Mouse (Mus musculus): Measurements from ENCODE around the gene Adcy3. TPM values are rescaled to one million over a fixed set of nuclear protein-coding genes. Genes with fewer than 3 reads are reported as not detected.
A peak's percentile ranks its signal among the peaks of the same experiment; 100 is the strongest.

Gene Adcy3
- total RNA-seq (2021): 10 to 100 TPM; 48.4 to 53.4 TPM

DNA sequence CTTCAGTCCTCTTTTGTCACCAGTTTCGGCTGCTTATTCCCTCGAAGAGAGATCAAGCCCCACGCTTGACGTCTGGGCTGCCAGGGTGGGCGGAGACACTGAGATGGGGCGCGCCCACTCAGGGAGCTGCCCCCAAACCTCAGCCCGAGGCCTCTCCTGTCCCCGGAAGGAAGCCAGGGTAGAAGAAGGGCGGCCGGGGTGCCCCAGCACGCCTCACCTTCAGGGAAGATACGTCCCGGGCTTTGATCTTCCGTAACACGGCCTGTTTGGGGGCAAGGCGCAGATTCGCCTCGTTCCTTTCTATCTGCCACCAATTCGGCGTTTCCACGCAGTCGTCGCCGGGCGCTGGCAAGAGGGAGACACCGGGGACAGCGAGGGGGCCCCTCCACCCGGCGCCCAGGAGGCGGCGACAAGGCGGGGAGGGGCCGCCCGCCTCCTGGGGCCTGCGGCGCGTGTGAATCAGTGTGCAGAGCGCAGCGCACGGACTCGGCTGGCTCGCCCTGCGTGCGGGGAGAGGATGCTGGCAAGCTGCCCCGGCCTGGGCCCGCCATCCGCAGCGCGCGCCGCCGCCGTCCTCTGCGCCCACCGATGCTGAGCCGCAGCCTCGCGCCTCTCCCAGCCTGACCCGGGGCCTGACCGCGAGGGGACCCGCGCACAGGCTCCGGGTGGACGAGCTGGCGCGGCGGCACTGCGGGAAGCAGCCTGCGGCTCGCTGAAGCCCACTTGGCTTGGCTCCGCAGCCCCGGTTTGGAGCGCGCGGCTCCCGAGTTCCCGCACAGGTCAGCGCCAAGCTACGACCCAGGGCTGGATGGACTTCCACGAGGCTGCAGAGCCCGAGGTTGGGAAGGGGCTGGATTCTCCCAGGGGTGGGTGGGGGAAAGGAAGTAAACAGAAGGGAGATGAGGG is at the start of gene Adcy3:
Gene Adcy3 (plus strand): TSS at position 163 of the 906 bp plus-strand sequence.
- intact Hi-C loops (cut with DNase I): loop anchor here (5.0 kb wide), 1 partner anchor 59 kb away; no protein-coding TSS in a partner anchor
- peak; percentile 79 to 85 for DNase-seq (ENCODE audit: low spot score in 2 of 2)

DNA sequence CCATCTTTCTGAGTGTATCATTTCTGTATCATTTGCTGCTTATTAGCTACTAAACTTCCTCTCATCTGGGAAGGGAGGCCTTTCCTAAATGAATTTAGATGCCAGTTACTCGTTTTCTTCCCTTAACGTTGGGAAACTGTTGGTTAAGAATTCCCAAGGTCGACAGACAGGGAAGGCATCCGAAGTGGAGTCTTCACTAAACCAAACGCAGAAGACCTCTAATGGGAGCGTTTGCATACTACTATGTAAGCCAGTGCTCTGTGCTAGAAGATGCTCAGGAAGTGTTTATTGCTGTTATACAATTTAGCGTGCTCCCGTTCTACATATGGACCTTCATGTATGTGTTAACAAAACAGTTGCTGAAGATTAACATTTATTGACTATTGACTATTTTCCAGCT is 49.5 kb upstream of the Adcy3 start:
- no peak for DNase-seq (ENCODE audit: low spot score in 2 of 2)
- intact Hi-C loops (cut with DNase I): no loop called here

DNA sequence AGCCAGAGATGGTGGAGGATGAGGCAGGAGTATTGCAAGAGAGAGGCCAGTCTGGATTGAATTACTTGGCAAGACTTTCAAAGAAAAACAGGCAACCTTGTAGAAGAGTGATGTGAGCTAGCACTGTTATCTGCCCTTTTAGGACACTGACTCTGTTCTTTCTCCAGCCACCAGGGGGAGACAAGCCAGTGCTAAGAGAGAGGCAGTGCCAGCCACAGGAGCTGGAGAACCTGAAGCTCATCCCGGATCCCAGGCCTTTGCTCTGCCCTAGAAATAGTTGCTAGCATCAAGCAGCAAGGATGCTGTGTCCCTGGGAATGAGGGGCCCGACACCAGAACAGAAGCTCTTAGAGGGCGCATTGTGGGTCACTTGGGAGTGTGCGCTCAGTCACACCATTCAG is 25.5 kb upstream of the Adcy3 start:
- intact Hi-C loops (cut with DNase I): loop anchor here (5.0 kb wide), 2 partner anchors 100 to 440 kb away; no protein-coding TSS in a partner anchor
- peak; percentile 58 to 68 for DNase-seq (ENCODE audit: low spot score in 2 of 2)

DNA sequence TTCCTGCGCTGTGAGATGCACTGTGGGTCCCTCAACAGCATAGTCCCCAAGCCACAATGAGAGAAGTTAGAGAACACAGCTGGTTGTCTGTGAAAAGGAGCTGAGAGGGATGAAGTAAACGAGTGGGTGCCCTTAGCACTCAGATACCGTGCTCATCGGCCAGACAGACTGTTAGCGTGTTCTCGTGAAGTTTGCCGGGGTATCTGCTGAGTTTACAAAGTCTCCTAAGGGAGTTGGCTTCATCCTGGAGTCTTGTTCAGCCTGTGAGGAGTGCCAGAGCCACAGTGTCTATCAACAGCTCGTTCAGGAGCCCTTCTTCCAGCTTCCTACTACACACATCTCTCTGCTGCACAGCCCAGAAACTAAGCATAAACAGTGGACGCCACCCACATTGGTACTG is 16.8 kb upstream of the Adcy3 start:
- intact Hi-C loops (cut with DNase I): no loop called here
- DNase-seq (ENCODE audit: low spot score in 2 of 2): no peak

DNA sequence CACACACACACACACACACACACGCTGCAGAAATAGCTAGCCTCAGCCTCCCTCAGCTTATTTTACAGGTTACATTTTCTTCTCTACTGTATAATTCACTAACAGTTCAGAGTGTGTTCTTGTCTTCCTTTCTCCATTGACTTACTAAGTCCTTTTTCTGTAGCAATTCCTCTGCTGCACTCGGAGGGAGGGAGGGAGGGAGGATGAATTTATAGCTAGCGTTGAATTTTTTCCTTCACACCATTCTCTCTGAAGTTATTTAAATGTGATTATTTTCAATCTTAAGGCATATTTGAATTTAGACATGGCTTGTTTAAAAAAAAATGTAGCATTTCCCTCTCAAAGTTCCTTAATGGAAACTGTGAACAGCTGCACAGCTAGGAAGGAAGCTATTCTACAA is 15.8 kb upstream of the Adcy3 start:
- intact Hi-C loops (cut with DNase I): no loop called here
- no peak for DNase-seq (ENCODE audit: low spot score in 2 of 2)

DNA sequence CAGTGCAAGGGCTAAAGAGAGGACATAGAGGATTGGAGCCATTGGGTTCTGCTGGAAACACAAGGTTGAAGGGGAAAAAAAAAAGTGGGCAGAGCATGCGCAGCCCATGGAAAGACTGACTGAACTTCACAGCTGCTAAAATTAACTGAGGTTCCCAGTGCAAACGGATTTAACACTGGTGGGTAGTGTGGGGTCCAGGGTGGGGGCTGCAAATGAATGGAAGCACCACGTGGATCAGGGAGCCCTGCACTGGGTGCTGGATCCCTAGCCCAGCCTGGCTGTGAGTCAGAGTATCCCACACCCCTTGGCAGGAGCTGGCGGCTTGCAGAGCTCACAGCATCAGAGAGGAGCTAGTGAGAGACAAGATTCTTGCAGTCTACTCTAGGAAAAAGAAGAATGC is 15.3 kb upstream of the Adcy3 start:
- DNase-seq (ENCODE audit: low spot score in 2 of 2): peak; percentile 78 to 84
- intact Hi-C loops (cut with DNase I): no loop called here

DNA sequence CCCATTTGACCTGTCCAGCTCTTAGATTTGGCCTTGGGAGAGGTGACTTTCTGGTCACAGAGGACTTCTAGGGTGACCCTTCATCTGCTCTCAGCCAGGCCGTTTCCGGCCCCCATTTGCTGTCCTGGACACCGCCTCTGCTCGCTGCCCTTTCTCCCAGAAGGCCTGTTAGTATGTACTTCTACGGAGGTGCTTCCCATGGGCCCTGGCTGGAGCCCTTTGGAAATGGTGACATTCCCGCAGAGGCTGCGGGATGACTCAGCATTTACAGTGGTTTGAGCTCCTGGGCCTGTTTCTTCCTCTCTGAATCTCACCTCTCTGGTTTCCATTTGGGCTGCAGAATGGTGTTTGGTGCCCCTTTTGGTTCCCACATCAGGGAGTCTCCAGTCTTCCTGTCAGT is 5.6 kb upstream of the Adcy3 start:
- intact Hi-C loops (cut with DNase I): no loop called here

DNA sequence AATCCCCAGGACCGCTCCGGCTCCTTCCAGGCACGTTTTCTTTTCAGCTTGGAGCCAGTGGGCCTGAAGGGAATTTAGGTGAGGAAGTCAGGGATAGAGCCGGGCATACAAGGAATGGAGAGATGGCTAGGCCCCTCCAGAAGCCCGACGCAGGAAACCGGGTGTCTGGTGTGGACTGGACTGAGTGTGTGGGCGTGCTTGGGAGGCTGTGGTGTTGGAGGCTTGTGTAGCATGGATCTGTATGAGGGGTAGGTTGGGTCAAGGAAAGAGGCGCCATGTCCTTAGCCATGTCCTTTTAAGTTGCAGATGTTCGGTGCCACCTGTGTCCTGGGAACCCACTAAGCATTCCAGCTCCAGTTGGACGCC is 927 bp downstream of the Adcy3 start:
- intact Hi-C loops (cut with DNase I): loop anchor here (5.0 kb wide), 1 partner anchor 58 kb away; no protein-coding TSS in a partner anchor
- DNase-seq (ENCODE audit: low spot score in 2 of 2): peak in 1 of 2 experiments; percentile 51

More for the DNA sequence above, 5.6 kb upstream of the Adcy3 start:
- no peak for DNase-seq (ENCODE audit: low spot score in 2 of 2)

DNA sequence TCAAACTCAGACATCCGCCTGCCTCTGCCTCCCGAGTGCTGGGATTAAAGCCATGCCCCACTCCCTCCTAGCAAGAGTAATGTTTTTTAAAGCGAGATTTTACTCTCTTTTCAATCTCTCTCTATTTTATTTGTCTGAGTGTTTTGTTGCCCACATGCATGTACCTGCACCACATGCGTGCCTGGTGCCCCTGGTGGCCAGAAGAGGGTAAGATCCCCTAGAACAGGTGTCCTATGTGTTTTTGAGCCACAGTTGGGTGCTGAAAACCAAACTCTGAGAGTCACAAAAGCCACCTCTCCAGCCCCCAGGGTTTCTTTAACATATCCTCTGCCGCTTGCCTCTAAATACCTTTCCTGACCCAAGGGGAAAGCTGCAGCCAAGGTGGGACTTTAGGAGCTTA is 10.3 kb downstream of the Adcy3 start:
- intact Hi-C loops (cut with DNase I): no loop called here
- DNase-seq (ENCODE audit: low spot score in 2 of 2): no peak

DNA sequence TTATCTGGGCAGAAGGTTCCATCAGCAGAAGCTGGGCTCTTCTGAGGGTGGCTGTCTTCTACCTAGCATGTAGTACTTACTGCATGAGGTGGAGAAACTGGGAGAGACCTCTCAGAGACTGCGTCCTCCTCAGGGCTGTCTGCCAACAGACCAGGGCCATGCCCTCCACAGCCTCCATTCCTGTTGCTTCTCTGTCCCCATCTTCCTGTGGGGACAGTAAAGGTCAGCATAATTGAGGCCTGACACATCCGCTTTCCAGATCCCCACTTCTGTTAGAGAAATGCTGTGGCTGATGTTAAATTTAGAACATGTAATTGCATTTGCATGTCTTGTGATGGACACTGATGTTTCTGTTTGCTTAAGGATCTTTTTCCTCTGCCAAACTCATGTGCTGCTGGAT is 18.0 kb downstream of the Adcy3 start:
- no peak for DNase-seq (ENCODE audit: low spot score in 2 of 2)

DNA sequence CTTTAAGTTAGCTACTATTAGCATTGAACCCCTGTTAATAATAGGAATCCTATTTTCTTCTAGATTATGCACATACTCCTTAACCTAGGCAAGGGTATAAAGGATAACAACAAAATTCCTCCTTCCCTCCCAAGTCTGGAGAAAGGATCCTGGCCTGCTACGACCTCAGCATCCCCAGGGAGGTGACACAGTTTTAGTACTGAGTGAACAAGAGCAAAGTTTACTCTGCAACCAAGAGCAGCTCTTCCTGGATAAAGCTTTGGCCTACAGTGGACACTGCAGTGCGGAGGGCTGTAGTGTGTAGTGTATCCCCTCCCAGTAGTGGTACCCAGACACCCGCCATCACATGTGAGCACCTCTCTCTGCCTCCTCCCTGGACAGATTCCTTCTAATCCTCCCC is 19.1 kb downstream of the Adcy3 start:
- intact Hi-C loops (cut with DNase I): no loop called here
- no peak for DNase-seq (ENCODE audit: low spot score in 2 of 2)

More for the DNA sequence above, 18.0 kb downstream of the Adcy3 start:
- intact Hi-C loops (cut with DNase I): no loop called here

DNA sequence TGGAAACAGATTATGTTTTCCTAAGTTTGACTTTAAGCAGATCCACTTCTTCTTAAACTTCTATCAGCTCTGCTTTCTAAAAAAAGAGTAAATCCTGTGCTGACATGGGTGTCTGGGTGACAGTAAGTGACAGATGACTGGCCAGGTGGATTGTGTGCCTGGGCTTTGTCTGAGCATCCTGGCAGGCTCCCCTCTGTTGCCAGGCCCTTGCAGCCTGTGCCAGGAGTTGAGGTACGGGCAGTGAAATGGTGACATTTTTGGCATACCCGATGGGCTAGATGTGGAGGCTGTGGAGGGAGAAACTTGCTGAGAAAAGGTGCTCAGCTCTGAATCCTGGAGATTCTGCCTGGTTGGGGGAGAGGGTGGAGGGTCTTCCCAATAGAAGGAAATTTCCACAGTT is 24.6 kb downstream of the Adcy3 start:
- intact Hi-C loops (cut with DNase I): no loop called here
- DNase-seq (ENCODE audit: low spot score in 2 of 2): no peak

DNA sequence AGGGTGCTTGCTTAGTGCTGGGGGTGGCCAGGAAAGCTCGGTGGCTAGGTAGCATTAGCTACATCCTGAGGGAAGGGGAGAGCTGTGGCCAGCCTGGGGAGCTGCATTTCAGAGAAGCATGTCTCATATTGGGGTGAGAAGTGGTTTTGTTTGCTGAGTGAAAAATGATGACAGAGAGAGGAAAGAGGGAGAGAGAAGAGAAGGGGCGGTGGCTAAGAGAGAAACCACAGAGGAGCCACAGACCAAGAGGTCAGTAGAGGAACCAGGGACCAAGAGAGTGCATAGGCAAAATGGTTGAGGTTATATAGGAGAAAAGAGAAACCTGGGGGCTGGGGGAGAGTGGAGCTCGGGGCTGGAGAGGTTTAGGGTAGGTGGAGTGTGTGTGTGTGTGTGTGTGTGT is 25.3 kb downstream of the Adcy3 start:
- DNase-seq (ENCODE audit: low spot score in 2 of 2): no peak
- intact Hi-C loops (cut with DNase I): no loop called here

DNA sequence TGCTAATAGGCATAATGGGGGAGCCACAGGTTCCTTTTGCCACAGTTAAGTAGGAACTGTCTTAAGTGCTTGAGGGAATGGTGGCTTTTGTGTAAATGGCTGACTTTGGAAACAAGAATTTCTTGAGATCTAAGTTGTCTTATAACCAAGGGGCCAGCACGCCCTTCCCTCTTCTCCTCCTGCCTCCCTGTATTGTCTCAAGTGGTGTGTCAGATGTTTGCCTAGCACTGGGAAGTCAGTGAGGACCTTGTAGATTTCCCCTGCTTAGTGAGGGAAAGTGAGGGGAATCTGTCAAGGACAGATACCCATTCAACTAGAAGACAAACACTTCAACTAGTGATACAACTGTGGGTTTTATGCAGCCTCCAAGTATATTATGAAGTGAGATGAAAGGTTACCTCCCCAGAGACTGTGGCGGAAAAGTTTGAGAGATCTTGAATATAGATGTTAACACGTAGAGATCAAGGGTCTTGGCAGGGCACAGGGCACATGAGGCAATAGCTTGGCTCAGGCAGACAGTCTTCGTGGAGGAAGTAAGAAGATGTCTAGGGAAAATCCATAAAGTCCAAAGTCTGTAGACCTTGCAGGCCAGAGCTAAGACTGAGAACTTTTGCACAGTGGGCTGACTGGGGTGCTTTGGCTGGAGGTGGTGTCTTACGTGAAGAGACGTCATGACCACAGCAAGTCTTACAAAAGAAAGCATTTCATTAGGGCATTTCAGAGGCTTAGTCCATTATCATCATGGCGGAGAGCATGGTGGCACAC is 26.1 kb downstream of the Adcy3 start:
- intact Hi-C loops (cut with DNase I): no loop called here
- no peak for DNase-seq (ENCODE audit: low spot score in 2 of 2)

DNA sequence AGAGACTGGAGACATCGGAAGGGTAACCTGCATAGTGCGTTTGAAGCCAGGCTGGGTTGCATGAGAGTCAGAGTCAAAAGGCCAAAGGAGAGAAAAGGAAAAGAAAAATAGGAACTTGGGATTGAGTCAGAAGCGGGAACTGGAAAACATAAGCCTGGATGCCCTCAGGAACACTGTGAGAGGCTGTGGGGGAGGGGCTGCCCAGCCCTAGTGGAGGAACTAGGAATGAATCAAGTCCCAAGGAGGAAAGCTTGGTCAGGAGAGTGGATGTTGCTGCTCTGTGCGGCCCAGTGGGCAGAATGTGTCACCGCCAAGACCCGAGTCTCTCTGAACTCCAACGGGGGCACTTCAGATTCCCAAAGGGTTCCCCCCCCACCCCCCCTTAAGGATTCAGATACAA is 27.4 kb downstream of the Adcy3 start:
- intact Hi-C loops (cut with DNase I): no loop called here
- no peak for DNase-seq (ENCODE audit: low spot score in 2 of 2)

DNA sequence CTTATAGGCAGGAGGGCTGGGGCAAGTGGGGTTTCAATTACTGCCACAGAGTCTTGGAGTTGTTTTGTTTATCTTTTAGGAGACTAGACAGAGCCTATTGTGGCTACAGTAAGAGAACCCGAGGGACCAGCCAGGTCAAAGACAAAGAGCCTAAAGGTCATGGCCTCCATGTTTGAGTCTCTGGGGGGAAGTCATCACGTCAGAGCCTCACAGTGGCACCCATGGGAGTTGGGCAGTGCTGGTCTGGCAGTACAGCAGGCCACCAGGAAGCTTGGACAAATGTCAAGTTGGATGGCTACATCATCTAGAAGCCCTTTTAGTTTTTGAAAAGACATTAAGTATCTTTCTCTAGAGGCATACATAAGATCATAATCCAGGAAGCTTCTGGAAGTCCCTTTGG is 30.0 kb downstream of the Adcy3 start:
- no peak for DNase-seq (ENCODE audit: low spot score in 2 of 2)
- intact Hi-C loops (cut with DNase I): no loop called here

DNA sequence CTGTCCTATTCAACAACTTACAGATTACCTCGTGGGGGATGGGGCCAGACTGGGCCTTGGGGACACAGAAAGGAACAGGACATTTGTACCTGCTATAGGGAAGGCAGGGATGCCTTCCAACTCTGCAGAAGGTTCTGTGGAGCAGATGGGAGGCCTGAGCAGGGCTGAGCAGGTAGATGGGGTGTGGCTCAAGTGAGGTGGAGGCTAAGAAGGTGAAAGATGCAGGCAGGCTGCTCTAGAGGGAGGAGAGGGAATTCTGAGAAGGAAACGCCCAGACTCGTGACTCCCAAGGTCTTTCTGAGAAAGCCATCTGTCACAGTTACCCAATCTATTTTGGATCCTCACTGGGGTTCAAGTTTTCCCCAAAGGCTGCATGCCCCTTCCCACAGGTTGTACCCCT is 34.1 kb downstream of the Adcy3 start:
- no peak for DNase-seq (ENCODE audit: low spot score in 2 of 2)
- intact Hi-C loops (cut with DNase I): no loop called here

DNA sequence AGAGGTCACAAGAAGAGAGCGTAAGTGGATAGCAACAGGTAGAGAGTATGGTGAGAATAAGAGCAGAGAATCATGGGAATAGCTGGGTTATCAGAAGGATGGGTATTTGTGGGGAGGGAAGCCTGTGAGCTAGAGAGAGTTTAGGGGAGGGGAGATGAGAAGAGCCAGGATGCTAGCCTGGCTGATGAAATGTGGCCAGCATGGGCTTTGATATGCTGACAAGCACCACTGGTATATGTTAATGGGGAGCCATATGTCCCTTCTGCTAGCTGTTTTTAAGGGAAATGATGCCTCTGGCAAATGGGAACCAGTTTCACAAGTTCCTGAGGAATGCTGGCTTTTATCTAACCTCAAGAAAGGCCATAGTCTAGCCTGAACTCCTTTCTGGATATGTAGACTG is 36.2 kb downstream of the Adcy3 start:
- DNase-seq (ENCODE audit: low spot score in 2 of 2): no peak
- intact Hi-C loops (cut with DNase I): no loop called here

DNA sequence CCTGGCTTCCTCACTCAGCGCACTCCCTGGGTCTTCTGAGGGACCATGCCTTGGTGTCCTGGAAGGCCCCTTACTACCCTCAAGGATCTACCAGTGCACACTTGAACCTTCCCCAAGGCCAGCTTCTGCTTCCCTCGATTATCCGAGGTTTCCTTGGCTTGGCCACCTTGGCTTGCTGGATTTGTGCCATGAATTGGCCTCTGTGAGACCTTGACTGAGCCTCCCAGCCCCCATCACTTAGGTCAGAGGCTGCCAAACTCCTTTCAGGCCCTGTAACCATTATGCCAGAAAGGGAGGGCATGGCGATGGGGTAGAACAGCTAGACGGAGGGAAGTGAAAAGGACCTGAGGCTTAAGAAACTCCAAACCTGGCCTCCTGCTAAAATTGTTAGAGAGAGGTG is 36.7 kb downstream of the Adcy3 start:
- intact Hi-C loops (cut with DNase I): no loop called here

DNA sequence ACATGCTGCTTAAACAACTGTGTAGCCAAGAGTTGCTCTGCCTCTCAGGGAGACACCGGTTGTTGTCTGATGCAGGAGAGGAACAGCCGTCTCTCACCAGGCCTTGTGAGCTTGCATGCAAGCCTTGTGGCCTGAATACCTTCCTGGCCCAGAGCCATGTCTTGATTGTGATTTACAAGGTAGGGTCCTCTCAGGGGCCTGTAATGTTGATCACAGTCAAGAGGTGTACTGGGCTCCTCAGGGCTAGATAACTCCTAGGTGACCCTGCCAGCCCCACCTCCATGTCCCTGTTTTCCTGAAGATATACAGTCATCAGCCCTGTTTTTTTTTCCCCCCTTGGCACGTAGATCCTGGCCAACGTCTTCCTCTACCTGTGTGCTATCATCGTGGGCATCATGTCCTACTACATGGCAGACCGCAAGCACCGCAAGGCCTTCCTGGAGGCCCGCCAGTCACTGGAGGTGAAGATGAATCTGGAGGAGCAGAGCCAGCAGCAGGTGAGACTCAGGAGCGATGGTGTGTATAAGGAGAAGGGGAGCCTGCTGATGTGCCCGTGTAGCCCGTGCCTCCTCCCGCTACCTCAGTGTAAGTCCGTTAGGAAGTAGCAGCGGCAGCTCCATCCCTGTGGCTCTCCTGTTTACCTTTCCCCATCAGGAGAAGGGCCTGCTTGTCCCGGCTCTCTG is 40.3 kb downstream of the Adcy3 start:
- no peak for DNase-seq (ENCODE audit: low spot score in 2 of 2)
- intact Hi-C loops (cut with DNase I): no loop called here

More for the DNA sequence above, 36.7 kb downstream of the Adcy3 start:
- no peak for DNase-seq (ENCODE audit: low spot score in 2 of 2)
